Mouse (Mus musculus) bone marrow, adult 2 months (tissue): ENCODE data around the gene Methig1.

Experiments
- CTCF ChIP-seq: fragments of 200-500 bp; IDR thresholded peaks from 2 replicates; pipeline ENCODE4 v1.5.1; 2011; ENCODE audit warnings: low read length, control low read depth; ENCODE audit not compliant: control insufficient read depth, insufficient read depth
- POLR2A ChIP-seq: fragments of 200-500 bp; IDR thresholded peaks from 2 replicates; pipeline ENCODE4 v1.6.1; 2011; ENCODE audit warnings: low read depth, mild to moderate bottlenecking, control low read depth, low read length, borderline replicate concordance; ENCODE audit not compliant: control insufficient read depth

DNA sequence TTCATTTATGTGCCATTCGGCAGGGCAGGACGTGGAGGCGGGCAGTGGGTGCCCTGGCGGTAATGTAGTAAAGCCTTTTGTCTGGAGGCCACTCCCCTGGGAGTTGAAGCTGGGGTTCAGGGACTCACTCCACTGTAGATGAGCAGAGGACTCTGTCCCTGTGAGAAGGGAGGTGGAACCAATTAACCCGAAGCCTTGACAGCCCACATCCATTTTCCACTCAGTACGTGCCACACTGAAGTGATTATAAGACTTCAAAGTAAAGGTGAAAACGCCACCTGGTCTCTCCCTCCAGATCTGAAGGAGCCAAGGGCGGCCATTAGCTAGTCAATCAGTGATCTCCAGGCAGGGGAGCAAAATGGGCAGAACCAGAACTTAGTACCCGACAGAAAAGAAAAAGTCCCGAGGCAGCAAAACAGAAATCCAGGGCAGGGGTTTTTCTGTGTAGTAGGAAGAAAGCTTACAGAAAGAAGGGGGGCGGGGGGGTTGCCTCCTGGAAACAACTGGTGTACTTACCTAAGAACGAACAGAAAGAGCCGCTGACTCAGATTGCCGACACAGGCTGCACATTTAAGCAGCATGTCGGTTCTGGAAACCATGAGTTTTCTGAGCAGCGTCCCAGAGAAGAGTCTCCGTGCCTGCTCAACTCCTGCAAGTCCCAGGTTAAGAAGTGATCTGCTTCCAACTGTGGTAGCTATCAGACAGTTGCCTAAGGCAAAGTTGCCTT, 71.6 kb downstream of the Methig1 start, which contains the start of gene Slc11a2:
- no peak for TF ChIP-seq POLR2A
- TF ChIP-seq CTCF = no peak
